Mouse (Mus musculus): ENCODE data around the gene Ptpn13. TPM values are rescaled to one million over a fixed set of nuclear protein-coding genes. Genes with fewer than 3 reads are reported as not detected.

The Ptpn13 gene
- polyA plus RNA-seq, 1 experiment = 15.9 TPM

DNA sequence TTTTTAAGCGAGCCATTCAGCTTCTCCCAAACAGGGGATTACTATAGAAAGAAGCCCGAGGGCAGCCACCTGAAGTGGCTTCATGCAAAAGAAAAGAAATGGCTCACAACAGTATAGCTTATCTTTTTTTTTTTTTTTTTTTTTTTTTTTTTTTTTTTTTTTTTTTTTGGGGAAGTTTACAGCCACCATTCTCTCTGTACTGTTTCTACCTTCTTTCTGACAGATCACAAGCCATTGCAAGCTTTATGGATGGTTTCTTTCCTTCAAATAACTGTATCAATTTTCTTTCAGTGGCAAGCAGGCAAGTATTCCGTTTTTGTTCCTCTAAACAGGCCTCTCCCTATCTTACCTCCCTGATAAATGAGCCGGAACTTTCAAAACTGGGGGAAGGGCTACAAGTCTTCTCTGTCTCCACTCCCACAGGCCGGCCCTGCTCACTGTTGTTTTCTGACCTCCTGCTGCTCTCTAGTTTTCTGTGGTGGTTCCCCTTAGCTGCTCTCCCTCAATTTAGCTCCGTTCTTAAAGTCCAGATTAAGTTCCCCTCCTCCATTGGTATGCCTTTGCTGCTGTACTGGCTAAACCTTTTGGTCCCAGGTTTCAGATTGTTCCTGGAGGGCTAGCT is 1.6 kb upstream of the Ptpn13 start:
- TF ChIP-seq CTCF (IDR thresholded peaks at IDR 0.05; ENCODE audit: borderline replicate concordance, extremely low read depth, insufficient read depth, insufficient read length) = no peak
- no peak for TF ChIP-seq POLR2A (IDR thresholded peaks at IDR 0.05; ENCODE audit: borderline replicate concordance, extremely low read depth, insufficient read depth, insufficient read length, poor library complexity, severe bottlenecking)

DNA sequence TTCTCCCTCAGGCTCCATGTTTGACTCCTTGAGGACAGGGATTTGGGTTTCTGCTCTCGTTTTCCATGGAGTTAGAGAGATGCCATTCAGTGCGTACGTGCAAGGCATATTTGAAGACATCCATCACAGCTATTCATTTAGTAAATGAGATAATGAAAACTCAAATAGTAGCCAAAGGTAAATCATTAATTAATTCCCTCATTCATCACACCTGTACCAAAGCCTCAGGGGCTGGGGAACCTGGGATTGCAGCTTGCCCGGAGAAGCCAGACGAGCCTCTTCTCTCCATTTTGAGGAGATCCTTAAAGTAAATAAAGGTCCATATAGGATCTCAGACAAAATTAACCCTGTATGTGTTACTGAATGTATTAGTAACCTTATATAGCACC is 1.1 kb upstream of the Ptpn13 start:
- no peak for DNase-seq (ENCODE audit: low read depth)
- no peak for TF ChIP-seq POLR2A (IDR thresholded peaks at IDR 0.05; ENCODE audit: borderline replicate concordance, extremely low read depth, insufficient read depth, insufficient read length, poor library complexity, severe bottlenecking)
- TF ChIP-seq CTCF (IDR thresholded peaks at IDR 0.05; ENCODE audit: borderline replicate concordance, extremely low read depth, insufficient read depth, insufficient read length) = no peak

More for the DNA sequence above, 1.6 kb upstream of the Ptpn13 start:
- peak; percentile 60 for DNase-seq (ENCODE audit: low read depth)

DNA sequence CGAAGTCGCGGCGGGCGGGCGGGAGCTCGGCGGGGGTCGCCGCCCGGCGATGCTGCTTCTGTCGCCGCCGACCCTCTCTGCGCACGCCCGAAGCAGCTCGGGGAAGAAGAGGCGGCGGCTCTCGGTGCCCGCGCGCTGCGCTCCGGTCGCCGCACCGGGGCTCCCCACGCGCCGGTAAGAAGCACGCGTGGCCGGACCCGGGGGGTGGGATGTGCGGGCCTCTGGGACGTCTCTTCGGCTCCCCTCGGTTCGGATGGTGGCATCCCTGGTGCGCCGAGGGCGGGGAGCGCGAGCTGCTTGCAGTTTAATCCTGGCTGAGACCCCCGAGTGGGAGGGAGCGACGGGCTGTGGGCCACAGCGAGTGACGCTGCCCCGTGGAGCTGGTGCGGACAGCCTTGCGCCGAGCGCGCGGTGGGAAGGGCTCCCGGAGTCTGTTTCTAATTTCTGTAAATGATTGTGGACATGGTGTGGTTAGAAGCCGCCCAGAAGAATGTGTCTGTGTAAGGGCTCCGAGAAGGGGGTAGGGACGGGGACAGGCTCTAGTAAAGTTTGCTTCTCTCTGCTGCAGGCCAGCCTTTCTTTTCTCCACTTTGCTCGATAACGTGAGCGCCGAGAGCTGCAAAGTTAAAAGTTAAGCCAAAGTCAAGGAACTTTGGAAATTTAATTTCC is 505 bp downstream of the Ptpn13 start:
- peak; percentile 61 for DNase-seq (ENCODE audit: low read depth)
- no peak for TF ChIP-seq POLR2A (IDR thresholded peaks at IDR 0.05; ENCODE audit: borderline replicate concordance, extremely low read depth, insufficient read depth, insufficient read length, poor library complexity, severe bottlenecking)
- no peak for TF ChIP-seq CTCF (IDR thresholded peaks at IDR 0.05; ENCODE audit: borderline replicate concordance, extremely low read depth, insufficient read depth, insufficient read length)

DNA sequence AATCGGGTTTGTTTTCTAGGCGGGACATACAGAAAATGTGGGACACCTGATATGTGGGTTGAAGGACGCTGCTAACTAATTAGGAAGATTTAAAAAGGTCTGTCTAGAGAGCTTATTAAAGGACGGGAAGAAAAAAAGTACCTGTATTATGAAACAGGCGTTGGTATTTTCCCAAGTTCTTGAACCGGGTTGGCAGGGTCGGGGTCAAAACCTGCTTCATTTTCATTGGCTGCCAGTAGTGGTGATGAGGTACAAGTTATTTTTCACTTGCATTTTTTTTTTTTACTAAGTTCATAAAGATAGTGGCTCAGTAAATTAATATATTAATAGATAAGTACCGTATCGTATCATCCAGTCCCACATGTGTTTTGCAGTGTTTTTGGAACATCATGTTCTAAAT is 1.3 kb downstream of the Ptpn13 start:
- DNase-seq (ENCODE audit: low read depth) = no peak
- TF ChIP-seq CTCF (IDR thresholded peaks at IDR 0.05; ENCODE audit: borderline replicate concordance, extremely low read depth, insufficient read depth, insufficient read length) (no peak), POLR2A (IDR thresholded peaks at IDR 0.05; ENCODE audit: borderline replicate concordance, extremely low read depth, insufficient read depth, insufficient read length, poor library complexity, severe bottlenecking) (no peak)

DNA sequence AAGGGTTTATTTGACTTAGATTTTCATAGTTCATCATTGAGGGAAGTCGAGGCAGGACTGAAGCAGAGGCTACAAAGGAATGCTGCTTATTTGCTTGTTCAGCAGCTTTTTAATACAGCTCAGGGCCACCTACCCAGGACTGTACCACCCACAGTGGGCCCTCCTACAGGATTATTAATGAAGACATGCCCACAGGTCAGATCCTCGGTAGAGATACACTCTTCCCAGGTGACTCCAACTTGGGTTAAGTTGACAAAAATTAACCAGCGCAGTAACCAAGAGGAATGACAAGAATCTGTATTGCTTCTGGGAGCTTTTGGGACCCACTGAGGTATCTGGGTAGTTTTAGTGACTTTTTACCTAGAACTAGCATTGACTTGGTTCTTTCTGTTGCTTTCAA is 6.0 kb downstream of the Ptpn13 start:
- DNase-seq (ENCODE audit: low read depth) = no peak
- no peak for TF ChIP-seq CTCF (IDR thresholded peaks at IDR 0.05; ENCODE audit: borderline replicate concordance, extremely low read depth, insufficient read depth, insufficient read length)
- no peak for TF ChIP-seq POLR2A (IDR thresholded peaks at IDR 0.05; ENCODE audit: borderline replicate concordance, extremely low read depth, insufficient read depth, insufficient read length, poor library complexity, severe bottlenecking)

DNA sequence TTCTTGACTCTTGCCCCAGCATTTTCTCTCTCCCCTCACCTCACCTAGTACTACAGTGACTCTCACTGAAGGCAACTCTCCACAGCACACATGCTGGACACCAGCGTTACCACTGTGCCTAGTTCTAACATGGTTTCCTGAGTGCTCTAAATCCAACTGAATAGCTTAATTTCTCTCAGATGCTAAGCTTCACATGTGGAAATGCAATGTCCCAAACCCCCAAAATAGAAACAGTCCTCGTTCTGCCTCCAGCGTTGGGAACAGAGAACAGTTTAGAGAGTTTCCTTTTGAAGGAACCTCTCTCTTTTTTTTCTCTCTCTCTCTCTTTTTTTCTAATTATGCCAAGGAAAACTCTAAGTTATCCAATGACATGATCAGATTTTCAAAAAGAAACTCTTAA is 6.5 kb downstream of the Ptpn13 start:
- TF ChIP-seq POLR2A (IDR thresholded peaks at IDR 0.05; ENCODE audit: borderline replicate concordance, extremely low read depth, insufficient read depth, insufficient read length, poor library complexity, severe bottlenecking) (no peak), CTCF (IDR thresholded peaks at IDR 0.05; ENCODE audit: borderline replicate concordance, extremely low read depth, insufficient read depth, insufficient read length) (no peak)
- DNase-seq (ENCODE audit: low read depth) = no peak

DNA sequence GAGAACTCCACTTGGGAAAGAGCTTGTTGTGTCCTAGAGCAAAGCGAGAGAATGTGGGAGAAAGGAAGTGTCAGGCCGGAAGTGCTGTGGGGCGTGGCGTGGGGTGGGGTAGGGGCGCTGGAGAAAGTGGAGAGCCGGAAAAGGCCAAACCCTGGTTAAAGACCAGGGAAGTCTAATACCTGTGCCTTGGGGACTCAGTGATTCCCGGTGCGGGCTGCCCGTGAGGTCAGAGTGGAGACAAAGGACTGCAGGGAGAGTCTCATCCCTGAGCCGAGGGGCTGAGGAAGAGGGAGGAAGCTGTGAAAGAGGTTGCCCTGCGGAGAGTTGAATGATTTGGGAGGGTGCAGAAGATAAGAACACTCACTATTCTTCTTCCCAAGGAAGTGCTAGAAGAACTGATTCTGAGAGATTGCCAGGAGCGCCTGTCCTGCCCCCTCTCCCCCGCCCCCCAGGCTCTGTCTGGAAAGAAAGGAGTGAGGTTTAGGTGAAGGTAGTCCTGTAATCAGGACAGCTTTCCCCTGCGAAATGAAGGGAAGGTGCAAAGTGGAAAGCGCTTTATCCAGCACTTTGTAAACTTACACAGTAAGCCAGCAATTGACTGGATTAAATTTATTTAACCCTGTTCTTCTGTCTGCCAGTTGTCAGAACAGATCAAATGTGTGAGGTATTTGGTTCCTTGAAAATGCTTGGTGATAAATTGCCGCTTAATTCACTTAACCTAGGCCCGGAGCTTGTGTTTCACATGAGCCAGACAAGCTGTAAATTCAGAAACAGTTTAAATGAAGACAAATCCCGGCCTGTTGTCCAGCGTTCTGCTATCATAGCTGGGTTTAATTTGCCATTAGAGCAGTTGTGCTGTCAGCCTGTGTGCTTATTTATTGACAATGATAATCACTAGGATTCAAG is 11.3 kb downstream of the Ptpn13 start:
- no peak for TF ChIP-seq POLR2A (IDR thresholded peaks at IDR 0.05; ENCODE audit: borderline replicate concordance, extremely low read depth, insufficient read depth, insufficient read length, poor library complexity, severe bottlenecking)
- TF ChIP-seq CTCF (IDR thresholded peaks at IDR 0.05; ENCODE audit: borderline replicate concordance, extremely low read depth, insufficient read depth, insufficient read length) = no peak
- DNase-seq (ENCODE audit: low read depth) = peak; percentile 20

DNA sequence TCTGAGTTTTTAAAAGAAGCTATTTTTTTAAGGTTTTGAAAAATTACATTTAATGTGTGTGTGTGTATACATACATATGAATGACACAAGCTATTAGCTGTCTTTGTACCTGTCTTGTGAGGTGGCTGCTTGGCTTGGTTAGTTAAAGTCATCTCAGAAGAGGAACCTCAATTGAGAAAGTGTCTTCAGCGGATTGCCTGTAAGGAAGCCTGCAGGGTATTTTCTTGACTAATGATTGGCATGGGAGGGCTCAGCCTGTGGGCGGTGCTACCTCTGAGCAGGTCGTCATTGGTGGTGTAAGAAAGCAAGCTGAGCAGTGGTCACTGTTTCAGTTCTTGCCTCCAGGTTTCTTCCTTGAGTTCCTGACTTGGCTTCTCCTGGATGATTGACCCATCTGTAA is 12.7 kb downstream of the Ptpn13 start:
- DNase-seq (ENCODE audit: low read depth) = no peak
- TF ChIP-seq POLR2A (IDR thresholded peaks at IDR 0.05; ENCODE audit: borderline replicate concordance, extremely low read depth, insufficient read depth, insufficient read length, poor library complexity, severe bottlenecking) (no peak), CTCF (IDR thresholded peaks at IDR 0.05; ENCODE audit: borderline replicate concordance, extremely low read depth, insufficient read depth, insufficient read length) (no peak)

DNA sequence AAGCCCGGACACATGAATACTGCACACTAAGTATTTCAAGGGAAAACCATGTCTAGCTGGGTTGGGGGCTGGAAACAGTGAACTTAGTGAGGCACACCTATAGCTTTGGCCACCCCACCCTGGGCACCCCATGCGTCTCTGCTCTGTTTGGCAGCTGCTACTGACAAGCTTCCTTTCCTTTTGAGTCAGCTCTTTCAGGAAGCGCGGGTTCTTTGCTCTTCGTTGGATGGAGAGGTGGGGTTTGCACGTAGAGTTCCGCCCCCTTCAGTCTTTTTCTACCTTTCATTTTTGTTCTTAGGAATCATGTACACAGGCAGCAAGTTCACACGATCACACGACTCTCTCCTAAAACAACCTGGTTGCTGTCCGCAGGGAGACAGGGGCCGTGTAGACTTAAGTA is 14.2 kb downstream of the Ptpn13 start:
- TF ChIP-seq POLR2A (IDR thresholded peaks at IDR 0.05; ENCODE audit: borderline replicate concordance, extremely low read depth, insufficient read depth, insufficient read length, poor library complexity, severe bottlenecking) (no peak), CTCF (IDR thresholded peaks at IDR 0.05; ENCODE audit: borderline replicate concordance, extremely low read depth, insufficient read depth, insufficient read length) (no peak)
- DNase-seq (ENCODE audit: low read depth) = no peak

DNA sequence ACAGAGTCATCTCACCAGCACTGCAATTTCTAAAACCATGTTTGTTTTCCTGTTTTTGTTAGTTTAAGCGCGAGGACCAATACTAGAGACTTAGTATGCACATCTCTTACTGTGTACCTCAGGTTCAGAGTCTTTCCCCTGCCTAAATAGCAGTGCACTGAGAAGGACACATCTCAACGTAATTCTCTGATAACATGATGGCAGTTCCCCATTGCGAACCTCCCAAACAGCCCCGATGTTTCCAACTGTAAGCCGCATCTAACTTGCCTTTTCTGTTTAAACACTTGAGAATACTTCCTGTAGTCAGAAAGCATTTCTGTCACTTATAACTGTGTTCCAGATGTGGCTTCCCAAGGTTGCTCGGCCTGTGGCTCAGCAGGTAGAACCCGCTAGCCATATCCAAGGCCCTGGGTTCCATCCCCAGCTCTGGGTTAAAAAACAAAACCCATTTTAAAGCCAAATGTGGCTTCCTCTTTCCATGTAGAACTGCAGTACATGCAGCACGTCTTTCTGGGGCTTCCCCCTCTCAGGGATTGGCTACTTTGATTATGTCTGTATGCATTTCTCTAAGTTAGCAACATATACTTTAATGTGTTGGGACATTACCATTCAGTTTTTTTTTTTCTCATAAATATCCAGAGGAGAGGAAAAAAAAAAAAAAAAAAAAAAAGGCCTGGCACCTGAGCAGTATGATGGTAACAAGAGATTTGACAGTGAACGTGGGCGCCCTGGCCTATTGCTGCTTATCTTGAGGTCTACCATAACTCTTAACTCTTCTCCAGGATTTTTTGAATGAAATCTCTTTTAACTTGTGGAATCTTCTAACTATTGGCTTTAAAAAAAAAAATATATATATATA is 15.7 kb downstream of the Ptpn13 start:
- no peak for DNase-seq (ENCODE audit: low read depth)
- TF ChIP-seq POLR2A (IDR thresholded peaks at IDR 0.05; ENCODE audit: borderline replicate concordance, extremely low read depth, insufficient read depth, insufficient read length, poor library complexity, severe bottlenecking) = no peak

DNA sequence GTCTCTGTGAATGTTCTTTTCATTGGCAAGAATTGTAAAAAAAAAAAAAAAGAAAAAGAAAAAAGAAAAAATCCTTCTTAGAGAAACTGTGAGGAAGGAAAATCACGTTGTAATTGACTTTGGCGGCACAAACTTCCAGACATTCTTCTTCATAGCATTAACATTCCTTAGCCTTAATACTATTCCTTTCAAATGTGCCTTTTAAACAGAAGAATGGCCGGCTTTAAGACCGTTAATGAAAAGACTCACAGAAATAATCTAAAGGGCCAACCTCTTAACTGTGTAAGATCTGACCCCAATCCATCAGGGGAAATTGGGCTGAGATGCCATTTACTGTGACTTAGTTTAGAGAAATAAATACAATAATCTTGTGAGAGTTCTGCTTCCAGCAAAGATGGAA is 16.7 kb downstream of the Ptpn13 start:
- TF ChIP-seq CTCF (IDR thresholded peaks at IDR 0.05; ENCODE audit: borderline replicate concordance, extremely low read depth, insufficient read depth, insufficient read length) (no peak), POLR2A (IDR thresholded peaks at IDR 0.05; ENCODE audit: borderline replicate concordance, extremely low read depth, insufficient read depth, insufficient read length, poor library complexity, severe bottlenecking) (no peak)
- DNase-seq (ENCODE audit: low read depth) = no peak

Data from brain, embryonic 14.5 days (tissue).